Mouse (Mus musculus) liver, postnatal 0 days (tissue): ENCODE data around the gene Gm5129. TPM values are rescaled to one million over a fixed set of nuclear protein-coding genes. Genes with fewer than 3 reads are reported as not detected.

Source experiments
- ATAC-seq: fragments of 200-750 bp; cut with Nextera tagmentation; 2 replicates; pipeline ENCODE4 v1.8.0; 2017; ENCODE audit warnings: mild to moderate bottlenecking, moderate library complexity
- DNase-seq: peaks from one replicate; pipeline ENCODE4 v3.0.0-alpha.2; 2016
- H3K27ac ChIP-seq: fragments of 300-500 bp; sonication (generic); 2 replicates; pipeline ENCODE4 v1.5.1; 2014; ENCODE audit warnings: antibody characterized with exemption, moderate library complexity, mild to moderate bottlenecking, low read depth
- H3K27me3 ChIP-seq: fragments of 300-500 bp; sonication (generic); 2 replicates; pipeline ENCODE4 v1.6.1; 2014; ENCODE audit warnings: low read length, control low read depth, mixed read lengths; ENCODE audit not compliant: insufficient read depth
- H3K36me3 ChIP-seq: fragments of 300-500 bp; sonication (generic); replicated peaks from 2 replicates; pipeline ENCODE4 v1.6.1; 2014; ENCODE audit warnings: mild to moderate bottlenecking, control low read depth, low read length, moderate library complexity, mixed read lengths; ENCODE audit not compliant: insufficient read depth
- H3K4me1 ChIP-seq: fragments of 300-500 bp; sonication (generic); 2 replicates; pipeline ENCODE4 v1.6.1; 2014; ENCODE audit warnings: antibody characterized with exemption, mild to moderate bottlenecking, control low read depth; ENCODE audit not compliant: insufficient read depth
- H3K4me2 ChIP-seq: fragments of 300-500 bp; sonication (generic); 2 replicates; pipeline ENCODE4 v1.6.1; 2014; ENCODE audit warnings: low read depth, mild to moderate bottlenecking, low read length, moderate library complexity, mixed read lengths
- H3K4me3 ChIP-seq: fragments of 300-500 bp; sonication (generic); 2 replicates; pipeline ENCODE4 v1.5.1; 2014; ENCODE audit warnings: low read depth, low read length
- H3K9ac ChIP-seq: fragments of 300-500 bp; sonication (generic); replicated peaks from 2 replicates; pipeline ENCODE4 v1.6.1; 2014; ENCODE audit warnings: mild to moderate bottlenecking, moderate library complexity
- H3K9me3 ChIP-seq: fragments of 300-500 bp; sonication (generic); 2 replicates; pipeline ENCODE4 v1.6.1; 2016; ENCODE audit warnings: mild to moderate bottlenecking, control low read depth, low read length, mixed read lengths
- CTCF ChIP-seq: sonication (generic); IDR thresholded peaks from 2 replicates; pipeline ENCODE4 v1.5.1; 2016; ENCODE audit warnings: antibody characterized with exemption, low read depth
- EP300 ChIP-seq: IDR thresholded peaks from 2 replicates; pipeline ENCODE4 v1.6.1; 2016; ENCODE audit warnings: antibody characterized with exemption, low read depth, mild to moderate bottlenecking
- WGBS: fragments of 180-500 bp; shearing (Covaris S2); extraction: QIAGEN DNeasy Blood & Tissue Kit; methylation state at CpG from one replicate; pipeline ENCODE4 v1.1.7; 2014; ENCODE audit not compliant: insufficient replicate concordance; 5-methylcytosine and 5-hydroxymethylcytosine counted together
- polyA plus RNA-seq: library from polyadenylated mRNA; unstranded; fragments of >200 nt; fragmentation: Nextera tagmentation; extraction: Ambion mirVana; gene quantifications from 2 replicates; pipeline ENCODE4 v1.2.1, GENCODE M21; 2015

The Gm5129 gene
- polyA plus RNA-seq, 1 experiment from 2014 or later: not detected

DNA sequence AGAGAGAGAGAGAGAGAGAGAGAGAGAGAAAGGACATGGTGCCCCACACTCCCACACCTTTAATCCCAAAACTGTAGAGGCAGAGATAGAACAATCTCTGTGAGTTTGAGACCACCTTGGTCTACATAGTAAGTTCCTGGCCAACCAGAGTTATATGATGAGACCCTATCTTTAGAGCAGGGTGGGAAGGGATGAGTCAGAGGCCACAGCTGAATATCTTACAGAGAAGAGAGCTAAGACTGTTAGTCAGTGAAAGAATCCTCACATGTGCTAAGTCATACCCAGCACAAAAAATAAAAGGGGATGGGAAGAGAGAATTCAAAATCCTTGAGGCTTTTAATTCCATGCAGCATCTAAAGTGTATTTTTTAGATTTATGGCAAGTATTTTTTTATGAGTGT, 24.1 kb downstream of the Gm5129 start:
- ATAC-seq (no peak), DNase-seq (no peak)
- Histone ChIP-seq H3K4me2 (no peak overlapping the region), H3K9me3 (no peaks in the 10 kb centered on the region), H3K36me3 (no peaks in the 10 kb centered on the region), H3K27ac (no peak overlapping the region), H3K4me3 (no peak overlapping the region), H3K27me3 (no peaks in the 10 kb centered on the region), H3K9ac (no peak overlapping the region), H3K4me1 (no peaks in the 10 kb centered on the region)
- TF ChIP-seq CTCF: no peak
- no peak for TF ChIP-seq EP300

DNA sequence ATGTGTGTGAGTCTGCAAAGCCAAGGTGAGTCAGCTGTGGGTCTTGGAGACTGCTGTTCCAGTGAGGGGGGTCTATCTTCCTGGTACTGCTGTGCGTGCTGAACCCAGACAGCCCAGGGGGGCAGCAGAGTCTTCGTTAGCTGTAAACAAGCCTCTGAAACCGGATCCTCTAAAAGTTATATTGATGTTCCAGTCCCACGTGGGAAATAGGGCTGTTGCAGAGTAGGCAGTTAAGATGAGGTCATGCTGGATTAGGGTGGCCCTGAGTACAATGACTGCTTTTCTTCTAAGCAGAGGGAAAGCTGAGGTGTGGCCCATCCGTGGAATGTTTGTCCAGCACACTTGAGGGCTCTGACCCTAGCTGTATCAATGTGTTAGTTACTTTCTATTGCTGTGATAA, 27.5 kb downstream of the Gm5129 start:
- Histone ChIP-seq H3K4me3 (no peak overlapping the region), H3K9me3 (no peaks in the 10 kb centered on the region), H3K27ac (no peak overlapping the region), H3K4me1 (no peaks in the 10 kb centered on the region), H3K36me3 (no peaks in the 10 kb centered on the region), H3K27me3 (no peaks in the 10 kb centered on the region), H3K9ac (no peak overlapping the region), H3K4me2 (no peak overlapping the region)
- WGBS: 32% methylated on average over 5 of the region's 5 CpGs
- TF ChIP-seq CTCF (no peak), EP300 (no peak)
- DNase-seq (no peak), ATAC-seq (no peak)

DNA sequence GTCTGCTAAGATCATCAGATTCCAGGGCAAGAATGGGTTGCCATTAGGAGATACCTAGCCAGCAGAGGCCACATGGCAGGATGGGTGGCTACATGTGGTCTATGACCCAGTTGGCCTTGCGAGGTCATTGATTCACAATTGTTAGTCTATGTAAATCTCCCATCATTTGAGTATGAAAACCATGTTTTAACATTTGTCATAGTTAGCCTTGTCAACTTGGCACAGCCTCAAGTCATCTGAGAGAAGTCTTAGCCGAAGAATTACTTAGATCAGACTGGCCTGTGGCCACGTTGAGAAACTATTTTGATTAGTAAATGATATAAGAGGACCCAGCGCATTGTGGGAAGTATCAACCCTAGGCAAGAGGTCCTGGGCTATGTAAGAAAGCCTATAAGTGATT, 28.5 kb downstream of the Gm5129 start:
- Histone ChIP-seq H3K9ac (no peak overlapping the region), H3K4me3 (no peak overlapping the region), H3K9me3 (no peaks in the 10 kb centered on the region), H3K36me3 (no peaks in the 10 kb centered on the region), H3K27me3 (no peaks in the 10 kb centered on the region), H3K4me2 (no peak overlapping the region), H3K4me1 (no peaks in the 10 kb centered on the region), H3K27ac (no peak overlapping the region)
- DNase-seq (no peak), ATAC-seq (no peak)
- WGBS: 79% methylated on average over 4 of the region's 4 CpGs
- TF ChIP-seq EP300 (no peak), CTCF (no peak)

- WGBS: 69% methylated on average over 2 of the region's 2 CpGs
- H3K9me3 ChIP-seq: no peaks in the 10 kb centered on the region
- peaks cover 2% of the 10 kb centered on the region; the same call in 1 of the 2 replicates for H3K4me1 ChIP-seq
- no peaks in the 10 kb centered on the region for H3K27me3 ChIP-seq
- no peak for TF ChIP-seq EP300
- no peak for TF ChIP-seq CTCF
- no peak overlapping the region for H3K4me3 ChIP-seq
- no peak overlapping the region for H3K9ac ChIP-seq
- H3K4me2 ChIP-seq: no peak overlapping the region
- ATAC-seq (no peak), DNase-seq (no peak)
- no peaks in the 10 kb centered on the region for H3K36me3 ChIP-seq
- no peak overlapping the region for H3K27ac ChIP-seq
Observed at GRCm38 (mm10) chr5:29699520-29700202, 36.1 kb downstream of the Gm5129 start.

DNA sequence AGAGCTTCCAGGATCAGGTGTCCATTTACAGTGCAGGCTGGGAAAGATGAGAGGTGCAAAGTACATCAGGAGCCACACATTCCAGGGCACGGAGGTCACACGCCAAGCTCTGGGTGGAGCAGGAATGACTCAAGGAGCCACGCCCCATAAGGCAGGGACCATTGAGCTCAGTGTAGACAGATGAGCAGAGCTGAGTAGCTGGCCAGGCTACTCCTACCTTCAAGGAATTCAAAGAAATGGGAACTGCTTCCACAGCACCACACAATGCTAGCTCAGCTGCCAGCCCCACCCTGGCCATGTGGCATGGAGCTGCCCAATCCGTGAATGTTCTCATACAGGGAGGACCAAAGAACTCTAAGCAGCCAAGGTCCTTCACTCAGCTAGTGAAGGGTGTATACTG, 37.2 kb downstream of the Gm5129 start:
- Histone ChIP-seq H3K36me3 (no peaks in the 10 kb centered on the region), H3K27me3 (no peaks in the 10 kb centered on the region), H3K27ac (no peak overlapping the region), H3K4me2 (no peak overlapping the region), H3K4me3 (no peak overlapping the region), H3K9me3 (no peaks in the 10 kb centered on the region), H3K4me1 (peaks cover 2% of the 10 kb centered on the region; the same call in 1 of the 2 replicates), H3K9ac (no peak overlapping the region)
- TF ChIP-seq CTCF: no peak
- no peak for TF ChIP-seq EP300
- no peak for ATAC-seq
- 80% methylated on average over 4 of the region's 4 CpGs for WGBS
- no peak for DNase-seq

GRCm38 (mm10) chr5:29688352-29688751, 47.4 kb downstream of the Gm5129 start:
- Histone ChIP-seq H3K9ac (no peak overlapping the region), H3K4me2 (no peak overlapping the region), H3K27me3 (no peaks in the 10 kb centered on the region), H3K4me1 (no peaks in the 10 kb centered on the region), H3K27ac (no peak overlapping the region), H3K9me3 (no peaks in the 10 kb centered on the region), H3K36me3 (no peaks in the 10 kb centered on the region), H3K4me3 (no peak overlapping the region)
- 56% methylated on average over 7 of the region's 7 CpGs for WGBS
- no peak for TF ChIP-seq EP300
- TF ChIP-seq CTCF: peak; percentile 17
- DNase-seq (no peak), ATAC-seq (no peak)

GRCm38 (mm10) chr5:29687671-29688070, 48.1 kb downstream of the Gm5129 start:
- no peak overlapping the region for H3K27ac ChIP-seq
- no peak for ATAC-seq

More at GRCm38 (mm10) chr5:29687671-29688070, 48.1 kb downstream of the Gm5129 start:
- H3K9me3 ChIP-seq: no peaks in the 10 kb centered on the region
- H3K9ac ChIP-seq: no peak overlapping the region
- H3K27me3 ChIP-seq: no peaks in the 10 kb centered on the region
- no peaks in the 10 kb centered on the region for H3K36me3 ChIP-seq
- H3K4me2 ChIP-seq: no peak overlapping the region
- DNase-seq: peak; percentile 30
- H3K4me1 ChIP-seq: no peaks in the 10 kb centered on the region
- H3K4me3 ChIP-seq: no peak overlapping the region
- no peak for TF ChIP-seq EP300
- peak; percentile 74 for TF ChIP-seq CTCF
- 52% methylated on average over 3 of the region's 3 CpGs for WGBS

Other genes with a start within 250 kb of the Gm5129 start
- gene Ube3c, start 166.7 kb downstream of the Gm5129 start, polyA plus RNA-seq: 6.8 and 8.0 TPM in 2 replicates
- gene Dnajb6, start 248 bp downstream of the Gm5129 start, polyA plus RNA-seq: 83.0 and 87.4 TPM in 2 replicates